Mouse (Mus musculus): Measurements from ENCODE around the gene Auts2.

DNA sequence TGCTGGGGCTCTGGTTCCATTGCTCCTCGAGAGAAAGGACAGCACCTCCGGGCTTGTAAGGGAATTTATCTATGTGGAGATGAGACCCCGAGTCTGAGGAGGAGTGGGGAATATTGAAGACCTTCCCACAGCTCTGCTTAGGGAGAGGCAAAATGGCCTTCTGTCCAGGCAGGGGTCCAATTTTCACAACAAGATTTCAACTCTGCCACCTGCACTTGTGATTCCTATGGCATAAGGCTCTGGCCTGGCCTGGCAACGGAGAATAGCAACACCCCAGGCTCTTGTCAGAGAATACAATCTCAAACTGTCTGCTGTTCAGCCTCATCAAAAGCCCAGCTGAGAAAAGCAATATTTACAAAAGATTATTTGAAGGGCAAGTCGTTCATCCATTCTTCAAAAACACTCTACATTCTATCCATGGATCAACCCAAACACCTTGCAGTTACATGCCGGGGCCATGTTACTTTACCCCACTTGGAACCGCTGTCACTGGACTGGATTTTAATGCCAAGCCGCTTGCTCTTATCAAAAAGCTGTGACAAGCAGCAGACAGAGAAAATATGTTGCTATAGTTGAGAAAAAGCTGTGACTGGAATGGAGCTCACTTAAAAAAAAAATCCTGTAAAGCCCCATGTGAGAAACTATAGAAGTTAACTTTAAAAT, 856.1 kb downstream of the Auts2 start:
- no peak for TF ChIP-seq POLR2A (IDR thresholded peaks at IDR 0.05; ENCODE audit: borderline replicate concordance, low read depth, low read length)
- no peak for TF ChIP-seq CTCF (IDR thresholded peaks at IDR 0.05; ENCODE audit: low read depth, low read length)

Measured in bone marrow macrophage, adult 2 months (primary cell).